Mouse (Mus musculus): ENCODE results near the gene Ercc4. TPM values are rescaled to one million over a fixed set of nuclear protein-coding genes. Genes with fewer than 3 reads are reported as not detected.

Ercc4 gene
- total RNA-seq, 4 experiments from 2014 or later = 4.2 to 5.5 (median 5.0) TPM

DNA sequence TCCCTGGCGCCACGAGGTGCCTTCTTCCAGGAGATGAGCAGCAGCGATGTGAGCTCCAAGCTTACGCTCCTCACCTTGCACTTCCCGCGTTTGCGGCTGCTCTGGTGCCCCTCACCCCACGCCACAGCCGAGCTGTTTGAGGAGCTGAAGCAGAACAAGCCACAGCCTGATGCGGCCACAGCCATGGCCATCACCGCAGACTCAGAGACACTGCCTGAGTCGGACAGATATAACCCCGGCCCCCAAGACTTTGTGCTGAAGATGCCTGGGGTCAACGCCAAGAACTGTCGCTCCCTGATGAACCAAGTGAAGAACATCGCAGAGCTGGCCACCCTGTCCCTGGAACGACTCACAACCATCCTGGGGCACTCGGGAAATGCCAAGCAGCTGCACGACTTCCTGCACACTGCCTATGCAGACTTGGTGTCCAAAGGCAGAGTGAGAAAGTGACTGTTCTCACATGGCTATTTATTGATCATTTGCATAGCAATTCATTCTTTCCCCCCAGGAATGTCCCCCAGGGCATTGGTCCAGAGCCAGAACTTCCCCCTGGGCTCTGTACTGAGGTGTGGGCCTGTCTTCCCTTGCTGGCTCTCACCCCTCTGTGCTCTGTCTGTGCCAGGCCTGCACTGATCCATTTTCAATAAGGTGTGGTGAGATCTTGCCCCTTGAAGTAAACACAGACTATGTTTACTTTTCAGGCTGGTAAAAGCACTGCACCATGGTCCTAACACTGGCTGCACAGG lies 38.5 kb downstream of the Ercc4 start:
- no peak for DNase-seq (ENCODE audit: low spot score in 2 of 2)

DNA sequence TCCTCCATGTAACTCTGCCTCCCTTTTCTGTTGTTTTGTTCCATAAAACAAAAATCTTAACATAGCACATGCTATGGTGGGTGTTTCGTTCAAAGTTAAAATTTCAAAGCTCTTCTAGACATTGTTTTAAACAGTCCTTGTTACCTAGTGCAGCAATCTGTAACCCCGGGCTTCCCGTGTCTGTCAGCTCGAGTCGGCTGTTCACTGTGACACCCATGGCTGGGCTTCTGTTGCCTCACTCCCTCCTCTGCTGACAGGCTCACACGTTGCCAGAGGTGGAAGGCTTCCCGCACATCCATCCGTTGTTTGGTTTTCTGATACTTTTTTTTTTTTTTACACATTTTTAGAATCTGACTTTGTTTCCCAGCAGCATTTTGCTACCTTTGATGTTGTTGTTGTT lies 40.5 kb downstream of the Ercc4 start:
- no peak for DNase-seq (ENCODE audit: low spot score in 2 of 2)

DNA sequence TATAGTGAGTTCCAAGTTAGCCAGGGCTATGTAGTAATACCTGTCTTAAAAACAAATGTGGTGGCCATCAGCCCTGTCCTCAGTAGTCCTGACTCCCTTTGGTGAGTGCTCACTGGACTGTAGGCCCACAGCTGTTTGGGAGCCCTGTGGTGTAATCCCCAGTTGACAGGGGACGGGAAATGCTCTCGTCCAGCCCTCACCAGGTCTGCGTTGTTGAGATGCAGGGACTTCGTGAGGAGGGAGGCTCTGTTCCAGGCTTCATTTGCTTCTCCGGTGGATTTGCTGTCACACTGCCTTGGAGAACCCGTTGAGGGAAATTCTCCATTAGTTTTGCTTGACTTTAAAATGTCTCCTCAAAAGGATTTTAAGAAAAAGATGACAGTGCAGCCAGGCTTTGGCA lies 41.3 kb downstream of the Ercc4 start:
- no peak for DNase-seq (ENCODE audit: low spot score in 2 of 2)

DNA sequence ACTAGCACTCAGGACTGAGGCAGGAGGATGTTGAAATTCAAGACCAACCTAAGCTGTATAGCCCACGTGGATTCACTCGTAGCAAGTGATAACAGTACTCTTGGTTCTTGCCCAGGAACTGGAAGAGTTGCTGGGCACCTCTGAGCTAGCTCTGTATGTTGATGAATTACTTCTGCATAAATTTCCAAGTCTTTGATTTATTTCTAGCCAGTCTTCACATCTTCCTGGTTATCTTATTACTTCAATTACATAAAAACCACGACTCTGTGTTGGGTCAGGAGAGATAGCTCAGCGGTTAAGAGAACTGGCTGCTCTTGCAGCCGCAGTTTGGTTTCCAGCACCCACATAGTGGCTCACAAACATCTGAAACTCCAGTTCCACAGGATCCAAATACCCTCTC lies 43.0 kb downstream of the Ercc4 start:
- DNase-seq (ENCODE audit: low spot score in 2 of 2) = no peak

DNA sequence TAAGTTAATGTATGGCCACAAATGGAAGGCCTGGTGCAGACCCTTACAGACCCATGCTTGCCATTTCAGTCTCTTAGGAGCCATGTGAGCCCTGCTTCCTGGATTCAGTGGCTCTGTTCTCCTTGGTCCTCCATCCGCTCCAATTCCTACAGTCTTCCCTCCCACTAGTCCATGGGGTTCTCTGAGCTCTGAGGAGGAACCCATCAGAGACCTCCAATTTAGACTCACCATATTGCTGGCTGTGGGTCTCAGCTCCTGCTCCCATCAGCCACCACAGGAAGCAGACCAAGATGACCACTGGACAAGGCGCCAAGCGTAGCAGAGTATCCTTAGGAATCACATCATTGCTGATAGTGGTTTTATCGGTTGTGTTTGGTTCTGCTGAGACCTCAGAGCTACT lies 43.7 kb downstream of the Ercc4 start:
- DNase-seq (ENCODE audit: low spot score in 2 of 2) = no peak

DNA sequence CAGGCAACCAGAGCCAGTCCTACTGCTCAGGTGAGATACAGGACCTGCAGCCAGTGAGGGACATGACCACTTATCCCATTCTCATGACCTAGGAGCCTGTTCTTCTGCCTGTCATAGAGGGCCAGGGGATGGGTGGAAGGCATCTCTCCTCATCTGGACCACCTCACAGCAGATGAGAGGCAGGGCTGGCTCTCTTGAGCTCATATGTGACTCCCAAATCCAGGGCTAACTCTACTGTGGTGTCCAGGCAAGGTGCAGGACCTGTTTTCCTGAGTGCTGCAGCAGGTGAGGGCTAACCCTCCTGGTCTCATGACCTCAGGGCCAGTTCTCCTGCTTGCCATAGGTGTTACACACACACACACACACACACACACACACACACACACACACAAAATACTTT lies 44.9 kb downstream of the Ercc4 start:
- no peak for DNase-seq (ENCODE audit: low spot score in 2 of 2)

DNA sequence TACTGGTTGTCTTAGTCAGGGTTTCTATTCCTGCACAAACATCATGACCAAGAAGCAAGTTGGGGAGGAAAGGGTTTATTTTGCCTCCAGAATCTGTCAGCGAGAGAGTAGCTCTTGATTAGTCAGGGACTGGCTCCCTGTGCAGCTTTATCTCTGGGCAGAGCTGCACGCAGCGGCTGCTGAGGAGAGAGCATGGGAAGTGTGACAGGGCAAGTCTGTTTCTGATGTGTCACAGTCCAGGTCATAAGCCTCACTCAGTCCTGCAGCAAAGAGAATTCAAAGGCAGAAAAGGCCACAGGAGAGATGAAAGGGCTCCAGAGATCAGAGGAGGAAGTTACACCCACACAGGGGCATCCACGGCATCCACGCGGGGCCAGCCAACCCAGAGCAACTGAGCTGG lies 47.8 kb downstream of the Ercc4 start:
- no peak for DNase-seq (ENCODE audit: low spot score in 2 of 2)

DNA sequence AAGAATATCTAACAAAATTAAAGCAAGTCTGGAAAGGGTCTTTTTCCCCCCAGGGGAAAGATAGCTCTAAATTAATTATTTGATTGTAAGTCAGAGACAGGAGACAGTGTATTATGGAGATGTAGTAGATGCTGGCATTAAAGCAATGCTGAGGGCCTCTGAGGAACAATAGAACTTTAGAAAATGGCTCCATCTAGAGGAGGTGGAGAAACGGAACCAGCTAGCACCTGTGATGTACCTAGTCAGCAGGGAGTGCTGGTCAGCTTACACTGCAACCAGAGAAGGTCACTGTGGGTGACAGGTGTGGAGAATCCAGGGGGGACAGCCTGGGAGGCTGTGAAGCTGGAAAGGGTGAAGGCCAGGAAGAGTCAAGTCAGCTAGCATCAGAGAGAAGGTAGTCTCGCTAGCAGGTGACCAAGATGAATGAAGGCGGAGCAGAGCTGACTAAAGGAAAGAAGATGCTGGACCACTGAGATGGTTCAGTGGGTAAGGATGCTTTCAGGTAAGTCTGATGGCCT lies 48.7 kb downstream of the Ercc4 start:
- DNase-seq (ENCODE audit: low spot score in 2 of 2) = no peak

DNA sequence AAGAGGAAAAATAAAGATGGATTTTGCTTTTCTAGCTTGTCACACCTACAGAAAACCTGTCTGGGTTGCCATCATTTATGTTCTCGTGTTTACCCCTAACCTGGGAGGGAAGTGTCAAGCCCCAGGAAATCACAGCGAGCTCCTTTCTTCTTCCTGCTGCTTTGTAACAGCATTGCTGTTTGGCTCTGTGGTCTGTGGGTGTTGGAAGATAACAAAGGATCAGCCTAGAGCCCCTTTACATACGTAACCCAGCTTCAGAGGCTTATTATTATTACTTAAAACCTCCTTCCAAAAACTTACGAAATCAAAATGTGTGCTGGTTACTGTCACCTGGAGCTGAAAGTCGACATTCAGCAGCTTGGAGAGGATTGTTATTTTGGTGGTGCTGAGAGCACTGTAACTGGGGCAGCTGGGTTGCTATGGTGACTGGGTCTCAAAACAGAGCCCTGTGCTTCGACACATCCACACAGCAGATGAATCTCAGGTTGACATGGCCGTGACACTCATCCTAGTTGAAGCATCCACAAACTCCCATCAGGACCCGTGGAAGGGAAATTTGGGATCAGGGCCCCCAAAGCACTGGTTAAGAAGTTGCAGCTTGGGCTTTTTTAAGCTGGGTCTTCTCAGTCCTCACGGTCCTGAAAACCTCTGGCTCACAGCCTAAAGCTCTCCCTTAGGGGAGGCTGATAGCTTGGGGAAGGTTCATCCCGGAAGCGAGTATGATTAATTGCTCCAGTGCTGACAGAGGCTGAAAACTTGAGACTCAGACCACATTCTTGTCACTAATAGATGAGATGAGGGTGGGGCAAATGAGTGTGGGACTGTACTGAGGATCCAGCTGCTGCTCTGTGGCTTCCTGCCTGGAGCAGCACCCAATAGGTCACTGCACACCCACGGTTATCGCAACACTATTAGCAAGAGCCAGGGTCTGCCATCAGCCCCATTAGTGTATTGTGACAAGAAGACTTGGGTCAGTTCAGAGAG lies 49.7 kb downstream of the Ercc4 start:
- peak in 1 of 2 experiments; percentile 6 for DNase-seq (ENCODE audit: low spot score in 2 of 2)

DNA sequence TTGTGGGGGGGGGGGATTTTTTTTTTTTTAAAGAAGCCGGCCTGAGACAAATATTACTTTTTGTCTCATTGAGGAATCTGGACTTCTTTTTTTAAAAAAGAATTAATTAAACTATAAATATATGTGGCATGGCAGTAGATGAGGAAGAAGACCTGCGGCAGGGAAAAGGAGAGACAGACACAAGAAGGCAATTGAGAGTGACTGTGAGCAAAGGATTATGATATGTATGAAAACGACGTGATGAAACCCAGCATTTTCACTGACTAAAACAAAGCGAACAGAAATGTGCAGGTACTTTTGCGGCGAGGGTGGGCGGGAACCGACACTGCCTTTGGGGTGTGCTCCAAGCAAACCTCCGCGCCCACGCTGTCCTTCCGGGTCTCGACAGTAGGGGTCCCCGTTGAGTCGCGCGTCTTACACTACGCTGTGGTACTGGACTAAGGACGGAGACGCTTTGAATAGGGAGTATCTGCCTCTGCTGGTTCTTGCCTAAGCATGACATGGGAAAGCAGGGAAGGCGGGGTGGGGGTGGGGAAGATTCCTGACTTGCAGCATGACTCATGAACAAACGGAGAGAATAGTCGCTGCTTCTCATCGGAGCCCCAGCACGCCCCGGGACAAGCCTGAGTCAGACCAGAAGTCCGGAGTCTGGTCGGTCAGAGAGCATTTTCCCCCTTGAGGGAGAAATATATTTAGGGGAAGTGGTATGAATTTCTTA lies 50.6 kb downstream of the Ercc4 start:
- DNase-seq (ENCODE audit: low spot score in 2 of 2) = peak; percentile 87 to 91

DNA sequence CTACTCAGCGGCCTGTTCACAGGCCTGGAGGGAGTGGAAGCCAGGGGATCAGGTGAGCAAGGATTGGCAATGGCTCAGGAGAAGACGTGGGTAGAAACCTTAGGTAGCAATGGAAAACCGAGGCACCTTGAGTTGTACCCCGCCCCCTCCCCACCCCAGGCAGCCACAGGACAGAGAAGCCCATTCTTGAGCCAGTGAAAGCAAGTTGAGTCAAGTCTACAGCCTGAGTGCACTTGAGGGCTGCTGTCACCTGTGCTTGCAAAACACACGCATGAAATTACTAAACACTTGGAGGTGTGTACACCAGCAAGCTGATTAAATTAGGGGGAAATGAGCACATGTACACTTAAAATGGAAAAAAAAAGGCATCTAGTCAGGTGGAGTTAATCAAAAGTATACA lies 52.0 kb downstream of the Ercc4 start:
- no peak for DNase-seq (ENCODE audit: low spot score in 2 of 2)

DNA sequence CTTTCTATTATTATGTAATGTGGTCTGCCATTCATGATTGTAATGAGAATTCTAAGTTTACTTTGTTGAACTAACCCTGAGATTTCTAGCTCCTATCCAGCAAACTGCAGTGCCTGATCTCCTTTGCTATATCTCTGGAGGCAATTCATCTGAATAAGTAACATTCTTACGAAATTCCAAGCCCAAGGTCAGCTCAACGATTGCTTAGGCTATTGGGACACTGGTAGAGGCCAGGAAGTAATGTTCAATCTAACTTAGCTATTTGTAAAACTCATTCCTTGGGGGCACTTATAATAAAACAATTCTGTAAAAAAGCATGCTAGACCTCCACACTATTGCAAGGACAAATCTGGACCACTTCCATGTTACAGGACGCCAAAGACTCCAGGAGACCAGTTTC lies 58.2 kb downstream of the Ercc4 start:
- DNase-seq (ENCODE audit: low spot score in 2 of 2) = no peak

DNA sequence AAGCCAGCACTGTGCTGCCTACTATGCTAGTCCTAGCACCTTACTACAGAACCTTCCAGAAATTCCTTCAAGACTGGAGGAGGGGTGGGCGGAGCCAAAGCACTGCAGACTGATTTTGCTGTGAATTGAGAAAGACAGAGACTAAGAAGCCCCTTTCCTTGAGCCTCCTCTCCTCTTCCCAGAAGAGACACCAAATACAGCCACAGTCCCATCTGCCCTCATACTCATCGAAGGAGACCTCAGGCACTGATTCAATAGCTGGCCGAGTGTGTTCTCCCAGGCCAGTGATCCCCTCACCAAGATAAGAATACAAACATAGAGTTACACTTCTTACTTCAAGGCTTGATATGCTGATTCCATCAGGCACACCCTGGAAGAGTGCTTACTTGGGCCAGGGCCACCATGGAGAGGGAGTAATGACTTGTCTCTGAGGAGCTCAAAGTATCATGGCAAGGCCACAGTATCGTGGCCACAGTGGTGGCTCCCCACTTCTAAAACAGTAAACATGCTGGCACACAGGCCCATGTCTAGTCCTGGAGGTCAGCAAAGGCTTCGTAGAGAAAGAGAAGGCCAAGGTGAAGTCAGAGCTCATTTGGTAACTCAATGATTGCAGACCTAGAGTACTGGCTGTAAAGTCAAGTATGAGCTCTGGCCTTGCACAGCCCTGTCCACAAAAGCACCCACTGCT lies 63.7 kb downstream of the Ercc4 start:
- no peak for DNase-seq (ENCODE audit: low spot score in 2 of 2)

DNA sequence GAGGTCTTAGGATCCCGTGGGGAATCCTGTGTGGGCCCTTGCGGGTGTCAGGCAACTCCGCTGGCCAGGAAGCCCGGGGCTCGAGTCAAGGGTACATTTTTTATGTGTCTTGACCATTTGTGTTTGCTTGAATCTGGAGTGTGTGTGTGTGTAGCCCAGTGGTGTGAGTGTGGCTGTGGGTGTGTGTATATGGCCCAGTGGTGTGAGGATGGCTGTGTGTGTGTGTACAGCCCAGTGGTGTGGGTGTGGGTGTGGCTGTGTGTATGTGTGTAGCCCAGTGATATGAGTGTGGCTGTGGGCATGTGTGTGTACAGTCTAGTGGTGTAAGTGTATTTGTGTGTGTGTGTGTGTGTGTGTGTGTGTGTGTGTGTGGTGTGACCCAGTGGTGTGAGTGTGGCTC lies 73.0 kb downstream of the Ercc4 start:
- no peak for DNase-seq (ENCODE audit: low spot score in 2 of 2)

DNA sequence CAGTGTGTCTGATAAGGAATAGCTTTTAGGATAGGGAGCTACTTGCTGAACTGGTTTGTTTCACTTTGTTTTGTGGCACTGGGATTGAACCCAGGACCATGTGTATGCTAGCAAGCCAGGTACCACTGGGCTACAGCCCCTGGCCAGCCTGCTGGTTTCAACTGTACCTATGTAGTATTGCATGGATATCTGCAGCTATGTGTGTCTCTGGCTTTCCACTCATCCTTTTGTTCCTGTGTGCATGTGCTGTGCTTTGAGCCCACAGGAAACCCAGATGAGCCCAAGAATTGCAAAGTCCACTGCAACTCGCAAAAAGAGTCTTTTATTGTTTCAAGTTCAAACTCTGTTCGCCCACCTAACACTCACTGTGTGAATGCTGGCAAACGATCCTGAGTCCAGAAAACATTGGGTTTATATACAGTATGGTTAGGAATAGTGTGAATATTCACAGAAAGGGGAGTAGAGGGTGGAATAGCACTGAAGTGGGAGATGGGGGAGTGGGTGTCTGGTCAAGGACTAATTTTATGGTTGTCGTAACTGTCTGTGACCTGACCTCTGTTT lies 73.8 kb downstream of the Ercc4 start:
- no peak for DNase-seq (ENCODE audit: low spot score in 2 of 2)

DNA sequence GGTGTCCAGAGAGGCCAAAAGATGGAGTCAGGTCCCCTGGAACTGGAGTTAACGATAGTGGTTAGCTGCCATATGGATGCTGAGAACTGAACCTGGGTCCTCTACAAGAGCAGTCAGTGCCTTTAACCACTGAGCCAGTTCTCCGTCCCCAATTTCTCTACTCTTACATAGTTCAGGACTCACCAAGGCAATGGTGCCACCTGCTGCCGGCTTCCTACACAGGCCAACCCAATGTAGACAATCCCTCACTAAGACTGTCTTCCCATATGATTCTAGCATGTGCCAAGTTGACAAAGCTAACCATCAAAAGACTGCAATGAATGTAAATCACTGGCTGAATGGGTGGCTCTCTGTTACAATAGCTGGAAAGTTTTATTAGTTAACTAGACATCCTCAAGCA lies 74.9 kb downstream of the Ercc4 start:
- DNase-seq (ENCODE audit: low spot score in 2 of 2) = no peak

DNA sequence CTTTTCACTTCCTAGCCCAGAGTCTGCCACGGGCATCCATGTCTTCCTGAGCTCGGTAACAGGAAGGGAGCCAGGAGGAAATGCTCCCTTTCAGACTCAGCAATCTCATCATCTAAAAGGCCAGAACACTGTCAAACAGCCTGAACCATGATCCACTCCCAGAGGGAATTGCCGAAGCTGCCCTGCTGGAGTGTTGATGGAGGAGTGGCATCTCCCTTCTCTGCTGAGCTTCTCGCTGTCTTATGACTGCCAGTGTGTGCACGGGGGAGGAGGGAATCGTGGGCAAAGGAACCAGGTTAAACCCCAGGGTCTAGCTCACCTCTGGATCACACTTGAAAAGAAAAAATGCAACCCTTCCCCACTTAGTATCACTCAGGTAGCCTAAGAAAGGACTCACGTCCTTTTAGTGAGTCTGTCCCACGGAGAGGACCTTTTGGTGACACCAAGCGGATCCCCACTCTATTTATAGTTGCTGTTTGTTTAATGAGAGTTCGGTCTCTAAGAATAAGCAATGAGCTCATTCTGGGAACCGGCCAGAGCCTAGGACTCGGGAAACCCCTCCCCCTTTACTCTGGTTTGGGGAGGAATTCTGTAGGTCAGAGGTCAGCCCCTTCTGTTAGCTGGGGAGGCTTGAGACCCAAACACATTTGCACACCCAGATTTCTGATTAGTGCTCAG lies 80.1 kb downstream of the Ercc4 start:
- peak; percentile 32 for DNase-seq (ENCODE audit: low spot score in 2 of 2)

DNA sequence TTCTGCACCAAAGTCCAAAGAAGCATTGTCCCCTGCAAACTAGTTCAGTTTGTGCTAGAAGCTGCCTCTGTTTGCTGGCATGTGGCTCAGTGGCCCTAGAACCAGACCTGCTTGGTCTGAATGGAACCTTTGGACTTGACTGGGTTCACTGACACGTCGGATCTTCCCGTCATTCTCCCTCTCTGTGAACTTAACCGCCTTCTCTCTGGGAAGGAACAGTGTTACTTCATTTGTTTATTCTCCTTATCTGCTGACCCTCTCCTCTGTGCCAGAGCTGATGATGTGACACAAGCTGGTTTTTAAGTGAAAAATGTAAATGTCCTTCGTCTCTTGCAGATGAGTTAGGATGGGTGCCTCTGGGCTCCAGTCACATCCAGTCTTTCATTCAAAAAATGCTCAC lies 81.0 kb downstream of the Ercc4 start:
- DNase-seq (ENCODE audit: low spot score in 2 of 2) = no peak

DNA sequence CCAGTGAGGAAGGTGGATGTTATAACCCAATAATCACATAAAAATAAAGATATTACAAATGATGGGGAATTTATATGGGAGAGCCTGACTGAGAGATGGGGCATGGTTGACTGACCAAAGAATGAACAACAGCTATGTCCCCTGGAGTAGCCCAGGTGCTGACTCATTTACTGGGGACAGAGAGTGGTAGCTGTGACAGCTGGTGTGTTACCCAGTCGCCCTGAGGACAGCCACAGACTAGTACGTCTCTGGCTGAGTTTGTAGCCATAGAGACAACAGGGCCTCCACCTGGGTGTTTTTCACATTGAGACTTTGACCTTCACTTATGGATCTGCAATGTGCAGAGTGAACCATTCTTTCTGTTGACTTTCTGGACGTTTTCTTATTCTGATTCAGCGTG lies 81.7 kb downstream of the Ercc4 start:
- DNase-seq (ENCODE audit: low spot score in 2 of 2) = no peak

DNA sequence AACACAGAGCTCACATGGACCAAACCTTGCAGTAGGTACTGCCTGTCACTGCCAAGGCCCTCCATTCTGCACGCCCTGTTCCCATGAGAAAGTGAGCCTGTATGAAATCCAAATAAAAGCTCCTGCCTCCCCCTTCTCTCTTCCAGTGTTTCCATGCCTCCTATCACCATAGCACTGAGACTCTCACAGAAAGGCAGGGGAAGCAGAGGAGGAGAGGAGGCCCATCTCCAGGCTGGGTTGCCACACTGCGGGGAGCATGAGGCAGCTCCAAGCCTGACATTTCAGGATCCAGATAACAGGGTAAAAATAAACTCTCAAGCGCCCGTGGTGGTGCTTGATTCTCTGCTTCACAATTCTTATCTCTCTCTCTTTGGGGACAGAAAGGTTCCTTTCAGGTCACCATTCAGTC lies 84.2 kb downstream of the Ercc4 start:
- no peak for DNase-seq (ENCODE audit: low spot score in 2 of 2)

Measured in gastrocnemius, adult 8-10 months (tissue).